Mouse (Mus musculus) urinary bladder, postnatal 25 days (tissue): ENCODE data around the gene 2610507B11Rik.
A peak's percentile ranks its signal among the peaks of the same experiment; 100 is the strongest.

Source experiments
- DNase-seq: peaks from one replicate; pipeline ENCODE4 v3.0.0; 2022; ENCODE audit warnings: low spot score

2610507B11Rik gene

DNA sequence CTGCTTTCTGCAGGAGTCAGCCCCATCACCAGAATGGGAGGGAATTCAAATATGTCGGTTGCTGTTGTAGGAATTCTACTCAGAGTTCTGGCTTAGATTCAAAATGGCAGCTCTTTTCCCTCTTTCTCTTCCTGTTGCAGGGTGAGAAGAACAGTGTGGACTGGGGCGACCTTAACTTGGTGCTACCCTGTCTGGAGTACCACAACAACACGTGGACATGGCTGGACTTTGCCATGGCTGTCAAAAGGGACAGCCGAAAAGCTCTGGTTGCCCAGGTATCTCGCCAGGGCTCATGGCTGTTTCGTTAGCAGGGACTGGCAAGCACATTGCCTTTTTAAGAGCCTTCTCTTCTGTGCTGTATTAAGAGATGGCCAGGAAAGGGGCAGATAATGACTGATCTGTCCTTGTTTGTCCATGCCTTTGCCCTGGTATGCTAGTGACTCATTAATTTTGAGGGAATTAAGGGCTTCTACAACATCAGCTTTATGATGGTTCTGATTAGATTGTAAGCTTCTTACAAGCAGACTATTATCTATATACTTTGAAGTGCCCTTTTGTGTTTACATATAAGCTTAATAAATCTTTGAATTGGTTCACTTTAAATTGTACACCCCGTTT, 27.7 kb downstream of the 2610507B11Rik start:
- DNase-seq: no peak

DNA sequence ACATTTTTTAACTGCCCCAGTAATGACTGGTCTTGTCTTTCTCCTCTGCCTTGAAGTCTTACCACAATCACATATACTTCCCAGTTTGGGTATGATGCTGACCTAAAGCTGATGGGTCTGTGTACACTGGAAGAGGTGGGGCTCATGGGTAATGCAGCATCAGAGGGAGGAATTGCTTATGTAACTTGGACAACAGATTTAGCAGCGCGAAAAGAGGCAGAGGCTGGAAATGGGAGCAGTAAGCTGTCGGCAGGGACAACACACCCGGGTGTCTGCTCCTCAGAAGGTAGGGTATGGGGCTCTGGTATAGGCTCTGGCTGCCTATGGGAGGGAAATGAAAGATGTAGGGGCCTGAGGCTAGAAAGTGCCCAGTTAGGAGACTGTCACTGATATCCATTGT, 29.1 kb downstream of the 2610507B11Rik start, which contains the start of gene BC030499:
Gene BC030499 (plus strand): TSS at position 188 of the 400 bp plus-strand sequence.
- DNase-seq: no peak

DNA sequence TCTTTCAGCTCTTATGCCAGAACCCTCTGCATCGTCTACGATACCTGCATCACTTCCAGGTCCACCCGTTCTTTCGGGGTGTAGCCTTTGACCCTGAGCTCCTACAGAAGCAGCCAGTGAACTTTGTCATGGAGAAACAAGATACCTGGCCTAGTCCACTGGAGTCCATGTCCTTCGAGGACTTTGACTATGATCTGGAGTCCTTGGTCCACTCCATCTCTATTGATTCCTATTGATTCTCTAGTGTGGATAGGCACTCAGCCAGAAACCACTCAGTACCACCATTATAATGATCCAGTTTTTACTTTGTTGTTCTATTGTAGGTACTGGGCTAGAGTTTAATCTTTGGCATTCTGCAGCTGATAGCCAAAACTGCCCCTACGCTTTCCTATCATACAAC, 33.0 kb downstream of the 2610507B11Rik start:
- DNase-seq: no peak

DNA sequence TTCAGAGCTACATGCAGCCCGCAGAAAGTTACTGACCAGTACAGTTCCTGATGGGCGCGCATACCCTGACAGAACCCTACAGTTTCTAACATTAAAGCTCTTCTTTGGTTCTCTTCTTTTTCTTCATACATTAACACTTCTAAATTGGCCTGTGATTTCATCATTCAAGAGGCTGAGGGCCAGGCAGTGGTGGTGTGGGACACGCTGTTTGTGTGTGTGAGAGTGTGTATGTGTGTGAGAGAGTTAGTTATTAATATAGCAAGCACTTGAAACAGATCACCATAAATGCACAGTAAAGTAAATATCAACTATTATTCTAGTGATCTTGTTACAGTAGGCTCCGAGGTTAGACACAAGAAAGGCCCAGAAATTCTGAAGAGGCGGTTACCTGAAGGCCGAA, 39.4 kb downstream of the 2610507B11Rik start:
- no peak for DNase-seq

DNA sequence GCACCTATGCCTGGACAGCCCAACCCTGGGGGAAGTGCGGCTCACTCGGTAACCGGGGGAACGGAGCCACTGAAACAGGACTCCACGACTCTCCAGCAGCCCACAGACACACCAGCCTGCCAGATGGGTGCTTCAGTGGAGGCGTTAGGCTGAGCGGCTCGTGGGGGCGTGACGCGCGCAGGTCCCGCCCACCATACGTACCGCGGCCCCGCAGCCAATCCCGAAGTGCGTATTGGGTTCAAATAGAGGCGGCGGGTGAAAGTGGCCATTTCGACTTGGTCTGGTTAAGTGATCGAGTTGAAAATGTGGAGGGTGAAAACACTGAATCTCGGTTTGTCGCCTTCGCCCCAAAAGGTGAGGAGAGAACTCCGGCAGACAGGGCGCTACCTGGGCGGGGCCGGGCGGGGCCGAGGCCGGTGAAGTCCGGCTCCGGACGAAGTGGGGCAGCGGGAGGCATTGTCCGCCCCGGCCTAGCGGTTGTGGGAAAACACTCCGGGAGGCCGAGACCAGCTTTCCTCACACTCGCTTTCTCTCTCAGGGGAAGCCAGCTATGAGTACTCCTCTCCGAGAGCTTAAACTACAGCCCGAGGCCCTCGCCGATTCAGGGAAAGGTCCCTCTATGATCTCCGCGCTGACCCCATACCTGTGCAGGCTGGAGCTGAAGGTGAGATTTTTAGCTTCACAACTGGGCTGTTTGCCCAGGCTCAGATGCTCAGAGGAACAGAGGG, 40.0 kb downstream of the 2610507B11Rik start, which contains the start of gene Spag5:
Gene Spag5 (plus strand): TSS at position 173 of the 728 bp plus-strand sequence.
- DNase-seq: peak; percentile 79

DNA sequence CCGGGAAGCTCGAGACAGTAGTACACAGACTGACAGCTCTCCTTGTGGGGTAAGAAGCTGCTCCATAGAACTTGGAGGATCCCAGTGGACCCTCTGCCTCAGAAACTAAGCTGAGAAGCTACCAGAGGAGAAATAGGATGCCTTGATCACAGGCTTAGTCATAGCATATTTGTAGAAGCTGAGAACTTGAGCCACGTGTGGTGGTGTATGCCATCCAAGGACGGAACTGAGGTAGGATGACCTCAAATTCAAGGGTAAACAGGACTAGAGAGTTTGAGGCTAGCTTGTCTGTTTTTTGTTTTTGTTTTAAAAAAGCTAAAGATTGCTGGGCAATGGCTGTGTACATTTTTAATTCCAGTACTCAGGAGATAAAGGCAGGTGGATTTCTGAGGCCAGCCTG, 43.7 kb downstream of the 2610507B11Rik start:
- DNase-seq: no peak

DNA sequence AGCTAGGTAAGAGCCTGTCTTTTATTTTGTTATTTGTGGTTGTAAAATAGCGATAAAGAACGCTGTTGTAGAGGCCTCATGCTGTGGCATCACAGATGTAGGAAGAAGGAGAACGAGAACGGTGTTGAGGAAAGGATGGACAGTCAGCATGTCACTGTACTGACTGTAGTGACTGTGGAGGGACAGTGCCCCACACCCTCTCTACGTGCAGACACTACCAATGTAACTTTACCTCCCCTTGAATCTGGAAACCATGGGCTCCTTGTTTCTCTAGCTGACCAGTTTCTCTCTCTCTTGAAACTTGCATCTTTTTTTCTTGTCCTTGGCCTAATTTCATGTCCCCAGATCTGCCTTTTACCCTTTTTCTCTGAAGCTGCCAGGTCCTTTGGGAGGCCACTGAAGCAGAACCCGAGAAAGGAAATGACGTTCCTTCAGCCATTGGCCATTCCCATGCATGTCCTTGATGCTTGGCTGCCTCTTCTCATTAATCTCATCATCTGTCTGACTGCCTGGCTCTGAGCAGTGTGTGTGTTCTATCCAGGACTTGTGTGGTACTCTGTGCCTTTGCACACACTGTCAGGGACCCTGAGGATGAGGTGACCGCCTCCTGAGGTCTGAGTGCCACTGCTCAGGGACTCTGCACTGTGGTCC, 49.4 kb downstream of the 2610507B11Rik start:
- DNase-seq: no peak

DNA sequence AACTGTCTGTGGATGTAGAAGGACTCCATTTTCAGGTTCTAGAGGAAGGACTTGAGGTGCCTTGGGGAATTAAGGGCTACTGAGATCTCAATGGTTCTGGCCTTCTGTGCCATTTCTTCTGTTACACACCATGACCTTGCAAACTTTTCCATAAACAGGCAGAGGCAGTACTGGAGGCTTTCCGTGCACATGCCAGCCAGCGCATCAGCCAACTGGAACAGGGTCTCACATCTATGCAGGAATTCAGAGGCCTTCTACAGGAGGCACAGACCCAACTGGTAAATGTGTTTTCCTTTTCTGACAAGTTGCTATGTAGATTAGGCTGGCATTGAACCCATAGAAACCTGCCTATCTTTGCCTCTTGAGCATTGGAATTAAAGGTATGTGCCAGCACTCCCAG, 52.1 kb downstream of the 2610507B11Rik start:
- DNase-seq: no peak

DNA sequence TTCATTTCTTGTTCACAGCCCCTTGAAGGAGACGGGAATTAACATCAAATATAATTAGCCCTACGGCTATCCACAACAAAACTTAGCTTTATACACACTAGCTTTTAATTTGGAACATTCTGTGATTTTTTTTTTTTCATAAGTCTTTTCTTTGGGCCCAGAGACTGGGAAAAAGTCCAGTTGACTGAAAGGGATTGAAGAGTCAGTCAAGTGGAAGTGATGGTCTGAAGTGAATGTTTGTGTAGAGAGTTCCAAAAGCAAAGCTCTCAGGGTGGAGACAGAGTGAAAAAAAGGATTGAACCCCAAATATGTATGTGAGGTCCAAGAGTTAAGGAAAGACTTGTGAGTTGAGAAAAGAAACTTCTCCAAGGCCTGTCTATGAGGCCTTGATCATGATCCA, 56.9 kb downstream of the 2610507B11Rik start:
- no peak for DNase-seq

DNA sequence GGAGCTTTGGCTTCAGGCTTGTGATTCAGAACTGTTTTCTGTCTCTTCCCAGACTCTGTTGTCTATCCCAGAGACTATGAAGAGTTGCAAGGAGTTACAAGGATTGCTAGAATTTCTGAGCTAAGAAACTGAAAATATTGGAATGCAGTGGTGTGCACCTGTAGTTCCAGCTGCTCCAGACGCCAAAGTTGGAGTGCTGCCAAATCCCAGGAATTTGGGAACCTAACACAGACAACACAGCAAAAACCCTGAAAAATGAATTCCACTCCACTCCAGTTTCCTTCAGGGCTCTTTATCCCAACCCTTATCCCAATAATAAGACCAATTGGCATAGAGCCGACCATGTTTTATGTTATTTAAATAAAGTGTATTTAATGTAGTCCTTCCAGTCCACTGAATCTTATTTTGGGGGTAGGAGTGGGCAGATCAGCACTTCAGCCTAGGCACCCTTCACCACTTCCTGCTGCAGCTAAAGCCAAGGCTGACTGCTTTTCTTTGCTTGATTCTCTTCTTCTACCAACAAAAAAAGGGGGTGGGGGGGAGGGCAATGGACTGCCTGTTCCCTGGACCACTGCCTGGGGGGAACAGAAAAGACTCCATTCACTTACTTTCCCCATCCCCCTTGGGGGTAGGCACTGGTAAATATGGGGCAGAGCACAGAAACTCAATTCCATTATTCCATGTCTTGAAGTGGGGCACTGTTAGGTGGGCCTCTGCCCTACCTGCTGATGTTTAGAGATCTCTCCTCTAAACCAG, 60.7 kb downstream of the 2610507B11Rik start:
- DNase-seq: no peak

DNA sequence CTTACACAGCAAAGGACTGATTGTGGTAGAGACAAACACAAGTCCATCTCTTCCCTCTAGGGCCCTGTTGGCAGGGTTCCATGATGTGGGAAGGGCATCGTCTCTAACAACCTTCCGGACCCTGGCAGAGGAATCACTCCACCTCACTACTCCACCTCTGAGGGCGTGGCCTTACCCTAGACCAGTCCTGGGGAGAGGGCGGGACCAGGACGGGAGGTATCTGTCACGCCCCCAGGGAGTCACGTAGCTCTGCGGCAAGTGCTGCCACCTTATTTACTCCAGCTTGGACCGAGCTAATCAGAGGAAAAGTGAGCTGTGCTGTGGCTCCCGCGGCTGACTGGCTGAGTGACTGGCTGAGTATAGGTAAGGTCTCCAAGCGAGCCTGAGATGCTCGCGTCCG, 61.3 kb downstream of the 2610507B11Rik start, which contains the start of gene Aldoc:
Gene Aldoc (plus strand): TSS at position 109 of the 400 bp plus-strand sequence.
- DNase-seq: peak; percentile 68

DNA sequence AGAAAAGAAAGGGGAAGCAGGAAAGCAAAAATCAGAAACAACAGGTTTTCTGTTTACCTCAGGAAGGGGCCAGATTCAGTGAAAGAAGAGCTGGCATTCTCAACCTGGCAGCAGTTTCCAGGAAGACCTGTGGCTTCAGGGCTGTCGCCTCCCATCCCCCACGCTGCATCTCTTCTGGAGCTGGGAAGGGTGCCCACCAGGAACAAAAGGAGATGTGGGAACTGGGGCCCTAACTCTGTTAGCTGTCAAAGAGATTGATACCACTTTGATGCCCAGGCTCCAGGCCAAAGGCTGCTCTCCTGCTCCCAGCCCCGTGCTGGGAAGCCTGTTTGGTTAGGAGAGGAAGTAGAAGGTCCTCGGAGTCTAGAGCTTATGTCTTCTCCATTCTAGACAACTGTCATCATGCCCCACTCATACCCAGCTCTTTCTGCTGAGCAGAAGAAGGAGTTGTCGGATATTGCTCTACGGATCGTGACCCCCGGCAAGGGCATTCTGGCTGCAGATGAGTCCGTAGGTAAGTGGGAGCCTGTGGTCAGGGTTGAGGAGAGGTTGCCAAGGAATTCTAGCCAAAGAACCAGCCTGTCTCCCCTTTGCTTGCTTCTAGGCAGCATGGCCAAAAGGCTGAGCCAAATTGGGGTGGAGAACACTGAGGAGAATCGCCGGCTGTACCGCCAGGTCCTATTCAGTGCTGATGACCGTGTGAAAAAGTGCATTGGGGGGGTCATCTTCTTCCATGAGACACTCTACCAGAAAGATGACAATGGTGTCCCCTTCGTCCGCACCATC, 62.6 kb downstream of the 2610507B11Rik start:
- no peak for DNase-seq

DNA sequence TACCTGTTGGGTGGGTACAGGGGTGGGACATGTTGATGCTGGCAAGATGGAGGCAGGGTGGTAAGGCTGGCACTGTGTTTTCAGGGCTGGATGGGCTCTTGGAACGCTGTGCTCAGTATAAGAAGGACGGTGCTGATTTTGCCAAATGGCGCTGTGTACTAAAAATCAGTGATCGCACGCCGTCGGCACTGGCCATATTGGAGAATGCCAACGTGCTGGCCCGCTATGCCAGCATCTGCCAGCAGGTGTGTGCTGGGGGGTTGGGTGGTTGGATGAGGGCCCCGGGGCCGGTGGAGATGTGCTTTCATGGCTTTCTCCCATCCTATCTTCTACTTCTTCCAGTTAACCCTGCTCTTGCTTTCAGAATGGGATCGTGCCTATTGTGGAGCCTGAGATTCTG, 63.4 kb downstream of the 2610507B11Rik start:
- no peak for DNase-seq

DNA sequence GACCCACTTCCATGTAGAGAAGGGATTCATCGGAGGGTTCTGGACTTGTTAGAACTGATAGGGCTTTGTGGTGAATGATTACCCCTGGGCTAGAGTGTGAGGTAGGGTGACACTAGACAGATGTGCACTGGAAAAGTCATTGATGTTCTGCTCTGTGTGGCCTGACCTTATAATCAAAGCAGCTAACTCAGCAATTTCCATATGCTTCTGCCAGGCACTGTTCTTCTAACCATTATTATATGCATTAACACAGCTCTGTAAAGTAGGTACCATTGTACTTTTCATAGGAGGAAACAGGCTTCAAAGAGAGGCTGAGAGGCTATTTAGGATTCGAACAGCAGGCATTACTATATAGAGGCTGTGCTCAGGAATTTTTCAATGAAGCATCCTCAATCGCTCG, 65.7 kb downstream of the 2610507B11Rik start:
- DNase-seq: no peak

DNA sequence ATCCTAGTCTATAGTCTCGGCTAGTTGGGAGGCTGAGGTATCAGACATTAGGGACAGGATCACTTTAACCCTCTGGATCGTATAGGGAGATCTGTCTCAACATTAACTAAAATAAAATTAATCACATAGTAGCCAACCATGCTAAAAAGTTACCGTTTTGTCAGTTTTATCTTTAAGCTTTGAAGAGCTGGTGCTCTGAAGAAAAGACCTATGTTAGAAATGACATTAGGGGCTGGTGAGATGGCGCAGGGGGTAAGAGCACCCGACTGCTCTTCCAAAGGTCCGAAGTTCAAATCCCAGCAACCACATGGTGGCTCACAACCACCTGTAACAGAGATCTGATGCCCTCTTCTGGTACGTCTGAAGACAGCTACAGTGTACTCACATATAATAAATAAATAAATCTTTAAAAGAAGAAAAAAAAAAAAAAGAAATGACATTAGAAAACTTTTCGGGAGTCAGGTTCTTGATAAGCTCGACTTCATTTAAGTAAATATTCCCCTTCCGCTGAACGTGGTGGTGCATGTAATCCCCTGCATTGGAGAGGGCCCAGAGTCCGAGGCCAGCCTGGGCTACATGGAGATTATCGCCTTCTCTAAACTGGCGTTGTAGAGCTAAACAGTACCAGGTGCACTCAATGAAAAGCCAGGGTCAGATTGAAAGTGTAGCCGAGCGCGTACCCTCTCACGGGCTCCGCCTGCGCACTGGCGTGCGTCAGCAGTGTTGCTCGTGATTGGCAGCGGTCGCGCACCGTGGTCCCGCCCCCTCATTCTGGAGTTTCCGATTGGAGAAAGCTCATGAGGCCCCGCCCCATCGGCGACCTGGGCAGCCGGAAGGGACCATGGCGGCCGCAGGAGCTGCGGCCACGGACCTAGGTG, 66.3 kb downstream of the 2610507B11Rik start, which contains the start of gene Pigs:
Gene Pigs (plus strand): TSS at position 782 of the 878 bp plus-strand sequence.
- peak; percentile 94 for DNase-seq

DNA sequence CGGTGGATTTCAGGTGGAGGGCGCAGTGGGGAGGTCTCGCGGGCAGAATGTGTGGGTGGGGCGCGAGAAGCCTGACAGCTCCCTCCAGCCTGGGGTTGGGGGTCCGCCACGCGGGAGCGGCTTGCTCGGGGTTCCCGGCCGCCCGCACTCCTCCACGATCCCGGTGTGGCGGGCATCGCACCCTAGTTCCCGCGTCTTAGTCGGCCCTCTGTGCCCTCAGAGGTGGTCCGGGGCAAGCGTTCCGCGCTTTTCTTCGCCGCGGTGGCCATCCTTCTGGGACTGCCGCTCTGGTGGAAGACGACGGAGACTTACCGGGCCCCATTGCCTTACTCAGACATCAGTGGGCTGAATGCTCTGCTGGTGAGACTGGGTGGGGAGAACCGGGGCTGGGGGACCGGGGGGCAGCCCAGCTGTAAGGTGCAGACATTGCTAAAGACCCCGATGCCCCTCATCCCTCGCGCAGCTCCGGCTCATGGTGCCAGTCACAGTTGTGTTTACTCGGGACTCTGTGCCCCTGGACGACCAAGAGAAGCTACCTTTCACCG, 67.0 kb downstream of the 2610507B11Rik start:
- DNase-seq: no peak

DNA sequence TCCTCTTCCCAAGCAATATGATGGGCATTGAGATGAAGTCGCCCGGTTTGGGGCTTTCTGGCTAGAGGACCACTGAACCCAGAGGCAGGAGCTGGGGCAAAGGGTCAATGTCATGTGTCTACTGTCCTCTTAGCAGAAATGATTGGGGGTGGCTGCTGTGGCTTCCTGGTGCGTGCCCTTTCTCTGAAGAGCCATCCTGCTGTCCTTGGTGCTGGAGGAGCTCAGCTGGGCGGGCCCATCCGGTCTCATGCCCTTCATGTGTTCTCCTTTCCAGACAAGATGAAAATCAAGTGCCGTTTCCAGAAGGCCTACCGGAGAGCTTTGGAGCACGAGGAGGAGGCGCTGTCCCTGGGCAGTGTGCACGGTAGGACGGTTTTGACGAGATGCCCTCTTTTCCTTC, 71.1 kb downstream of the 2610507B11Rik start:
- no peak for DNase-seq

DNA sequence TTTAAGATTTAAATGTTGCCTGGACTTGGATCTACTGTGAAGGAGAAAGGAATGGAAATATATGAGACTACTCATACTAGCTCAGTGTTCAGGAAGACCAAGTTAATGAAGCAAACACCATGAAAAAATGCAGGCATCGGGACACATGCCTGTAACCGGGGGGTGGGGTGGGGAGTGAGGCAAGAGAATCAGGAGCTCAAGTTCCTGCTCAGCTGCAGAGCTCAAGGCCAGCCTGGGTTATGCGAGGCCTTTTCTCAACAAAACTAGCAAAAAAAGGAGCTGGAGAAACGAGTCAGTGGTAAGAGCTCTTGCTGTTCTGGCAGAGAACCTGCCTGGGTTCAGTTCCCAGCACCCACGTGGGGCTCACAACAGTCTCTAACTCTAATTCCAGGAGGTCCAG, 72.4 kb downstream of the 2610507B11Rik start:
- DNase-seq: no peak

DNA sequence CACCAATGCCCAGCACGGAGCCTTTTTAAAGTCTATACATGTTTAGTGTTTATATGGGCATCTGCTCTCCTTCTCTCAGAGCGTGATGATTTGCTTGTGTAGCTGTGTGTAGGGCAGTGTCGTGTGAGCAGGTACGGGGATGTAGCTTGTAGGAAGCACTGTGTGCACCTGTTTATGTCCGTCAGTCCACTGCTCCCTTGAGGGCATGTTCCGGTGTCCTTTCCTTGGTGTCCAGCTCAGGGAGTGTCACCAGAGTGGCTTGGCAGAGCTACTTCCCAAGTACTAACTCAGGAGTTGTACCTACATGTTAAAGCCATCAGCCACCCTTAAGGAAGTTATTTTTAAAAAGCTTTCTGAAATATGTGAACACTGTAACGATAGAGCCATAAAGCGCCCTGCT, 75.5 kb downstream of the 2610507B11Rik start:
- no peak for DNase-seq
